In genomic region chr9:86572636-86573291, GRCm38 (mm10) we compare ENCODE assay signal across 8 mouse cellular contexts. TPM values are rescaled to one million over a fixed set of nuclear protein-coding genes. Genes with fewer than 3 reads are reported as not detected.
DNase-seq lines count a peak whose midpoint lies in the region; ATAC-seq and TF ChIP-seq lines count a peak whose summit lies in the region.

No protein-coding gene starts in this region.

- H3K9me3 ChIP-seq in heart, embryonic 12.5 days (replicated peaks) = no peaks in the 10 kb centered on the region
- no peaks in the 10 kb centered on the region for H3K9me3 ChIP-seq in kidney, embryonic 16.5 days (ENCODE audit: low read length)

- no peak overlapping the region for H3K27ac ChIP-seq in bone marrow, adult 2 months (ENCODE audit: control insufficient read depth, insufficient read depth, low read depth, low read length, poor library complexity)
- H3K27ac ChIP-seq in heart, embryonic 12.5 days (ENCODE audit: poor library complexity, severe bottlenecking) = no peak overlapping the region
- no peak overlapping the region for H3K27ac ChIP-seq in kidney, embryonic 16.5 days (ENCODE audit: low read length)
- H3K27ac ChIP-seq in liver, adult 2 months (replicated peaks; ENCODE audit: insufficient read depth, low read depth, low read length) = no peak overlapping the region

- peak overlapping the region; percentile 74 for H3K9ac ChIP-seq in heart, embryonic 12.5 days
- H3K9ac ChIP-seq in kidney, embryonic 16.5 days (replicated peaks; ENCODE audit: low read length) = peak overlapping the region; percentile 70; the same call in 1 of the 2 replicates
- no peak overlapping the region for H3K9ac ChIP-seq in liver, adult 2 months (ENCODE audit: low read depth, low read length)

- TF ChIP-seq CTCF in C2C12 (IDR thresholded peaks at IDR 0.05; ENCODE audit: control insufficient read depth, insufficient read depth, insufficient read length) = peak; percentile 18
- TF ChIP-seq CTCF in bone marrow, adult 2 months (IDR thresholded peaks at IDR 0.05; ENCODE audit: control insufficient read depth, insufficient read depth, low read length) = peak; percentile 87
- peak; percentile 71 for TF ChIP-seq CTCF in liver, adult 2 months (IDR thresholded peaks at IDR 0.05; ENCODE audit: low read depth, low read length)

- H3K79me2 ChIP-seq in C2C12 (ENCODE audit: control insufficient read depth, insufficient read depth) = no peaks in the 10 kb centered on the region
- no peaks in the 10 kb centered on the region for H3K79me2 ChIP-seq in liver, adult 2 months (ENCODE audit: control insufficient read depth, insufficient read depth, low read length)

- WGBS in bone marrow, adult 2 months = 3% methylated on average over 13 of the region's 13 CpGs
- 12% methylated on average over 13 of the region's 13 CpGs for WGBS in heart, embryonic 12.5 days
- 8% methylated on average over 13 of the region's 13 CpGs for whole genome bisulfite sequencing in kidney, embryonic 16.5 days
- 33% methylated on average over 13 of the region's 13 CpGs for WGBS in liver, adult 2 months

- H3ac ChIP-seq in C2C12 (ENCODE audit: control insufficient read depth, insufficient read length, low read depth) = no peak overlapping the region

- no peak overlapping the region for H3K4me3 ChIP-seq in C2C12 (ENCODE audit: insufficient read depth, poor library complexity, severe bottlenecking)
- H3K4me3 ChIP-seq in bone marrow, adult 2 months (replicated peaks; ENCODE audit: control insufficient read depth, low read depth, low read length) = peak overlapping the region; percentile 70
- H3K4me3 ChIP-seq in heart, embryonic 12.5 days = peak overlapping the region; percentile 79
- peak overlapping the region; percentile 87 for H3K4me3 ChIP-seq in kidney, embryonic 16.5 days (ENCODE audit: low read length)
- no peak overlapping the region for H3K4me3 ChIP-seq in liver, adult 2 months (ENCODE audit: insufficient read depth, low read depth, low read length)

- no peak for TF ChIP-seq POLR2A in bone marrow, adult 2 months (IDR thresholded peaks at IDR 0.05; ENCODE audit: borderline replicate concordance, control insufficient read depth, low read depth, low read length)
- TF ChIP-seq POLR2A in liver, adult 2 months (IDR thresholded peaks at IDR 0.05; ENCODE audit: extremely low read depth, insufficient read depth, low read length) = no peak

- peak; percentile 69 for ATAC-seq in erythroblast, adult 5-6 weeks (replicated peaks; ENCODE audit: low FRiP score, poor library complexity, severe bottlenecking)
- ATAC-seq in heart, embryonic 12.5 days (ENCODE audit: insufficient number of reproducible peaks, low FRiP score) = no peak
- no peak for ATAC-seq in kidney, embryonic 16.5 days (ENCODE audit: low FRiP score, low TSS enrichment)
- peak; percentile 59 for ATAC-seq in monocyte, adult 5-6 weeks (replicated peaks; ENCODE audit: insufficient number of reproducible peaks, low FRiP score, low TSS enrichment, poor library complexity, severe bottlenecking)

- peaks cover 1% of the 10 kb centered on the region; the same call in 1 of the 2 replicates for H3K4me1 ChIP-seq in bone marrow, adult 2 months (ENCODE audit: control insufficient read depth, insufficient read depth, low read length)
- peaks cover 17% of the 10 kb centered on the region for H3K4me1 ChIP-seq in heart, embryonic 12.5 days (replicated peaks)
- peaks cover 9% of the 10 kb centered on the region for H3K4me1 ChIP-seq in kidney, embryonic 16.5 days (ENCODE audit: insufficient read depth, low read length)
- peaks cover 10% of the 10 kb centered on the region; the same call in 1 of the 2 replicates for H3K4me1 ChIP-seq in liver, adult 2 months (ENCODE audit: control insufficient read depth, insufficient read depth, low read length)

- H3K36me3 ChIP-seq in C2C12 (ENCODE audit: control insufficient read depth, insufficient read depth) = peaks cover 16% of the 10 kb centered on the region
- H3K36me3 ChIP-seq in heart, embryonic 12.5 days = peaks cover 22% of the 10 kb centered on the region
- peaks cover 7% of the 10 kb centered on the region; the same call in 1 of the 2 replicates for H3K36me3 ChIP-seq in kidney, embryonic 16.5 days (ENCODE audit: insufficient read depth, low read length)
- H3K36me3 ChIP-seq in liver, adult 2 months (ENCODE audit: control insufficient read depth, insufficient read depth, low read length) = peaks cover 34% of the 10 kb centered on the region

- peak overlapping the region; percentile 94 for H3K4me2 ChIP-seq in heart, embryonic 12.5 days
- H3K4me2 ChIP-seq in kidney, embryonic 16.5 days (replicated peaks; ENCODE audit: low read depth, low read length) = peak overlapping the region; percentile 93

- DNase-seq in liver, adult 2 months (ENCODE audit: extremely low read depth, low read depth, low spot score) = peak; percentile 69
- peak; percentile 76 to 81 for DNase-seq in spleen, postnatal 36 days (ENCODE audit: low spot score in 2 of 2)

- no peaks in the 10 kb centered on the region for H3K27me3 ChIP-seq in C2C12 (ENCODE audit: control insufficient read depth, insufficient read depth, insufficient read length)
- no peaks in the 10 kb centered on the region for H3K27me3 ChIP-seq in heart, embryonic 12.5 days (replicated peaks)
- H3K27me3 ChIP-seq in kidney, embryonic 16.5 days (ENCODE audit: insufficient read depth, low read length) = no peaks in the 10 kb centered on the region
- no peaks in the 10 kb centered on the region for H3K27me3 ChIP-seq in liver, adult 2 months (ENCODE audit: control insufficient read depth, insufficient read depth, low read length)

- peaks cover 5% of the 10 kb centered on the region for H3K79me3 ChIP-seq in C2C12 (ENCODE audit: low read depth)

TF ChIP-seq in C2C12, 6 proteins besides CTCF, POLR2A, EP300 and RAD21:
- TF ChIP-seq CEBPB (IDR thresholded peaks at IDR 0.05; ENCODE audit: low read depth) (no peak), MYOG (IDR thresholded peaks at IDR 0.05; ENCODE audit: control insufficient read depth, extremely low read depth, insufficient read length) (no peak), MYOD1 (IDR thresholded peaks at IDR 0.05; ENCODE audit: control insufficient read depth, insufficient read length, low read depth) (no peak), MAX (IDR thresholded peaks at IDR 0.05) (no peak), FOSL1 (IDR thresholded peaks at IDR 0.05; ENCODE audit: insufficient read depth, low read length, poor library complexity, severe bottlenecking) (no peak), USF1 (IDR thresholded peaks at IDR 0.05; ENCODE audit: low read depth) (no peak)

RNA-seq across cellular contexts. Expression of gene Rwdd2a, which starts 1.0 kb away (rescaled TPM):
- polyA plus RNA-seq in C2C12 (2012; fragmentation: generic; extraction: Trizol) = 0.80 TPM
- polyA plus RNA-seq in bone marrow, adult 2 months (2011; ENCODE audit: insufficient read depth, insufficient read length, low replicate concordance, missing spikeins) = not detected in 2 replicates
- not detected in 2 replicates for total RNA-seq in erythroblast, adult 5-6 weeks (2015; ENCODE audit: low replicate concordance)
- total RNA-seq in erythroblast, adult 5-6 weeks (2017; ENCODE audit: low replicate concordance) = 0.34 and 1.3 TPM in 2 replicates
- 4.0 and 4.4 TPM in 2 replicates for polyA plus RNA-seq in heart, embryonic 12.5 days (2016; fragmentation: Nextera tagmentation; extraction: Ambion mirVana)
- polyA plus RNA-seq in kidney, embryonic 16.5 days (2015; fragmentation: Nextera tagmentation; extraction: Ambion mirVana) = 3.8 and 4.4 TPM in 2 replicates
- total RNA-seq in liver, adult 2 months (2014; rRNA removed) = 0.20 TPM in 1 of 2 replicates, not detected in the other
- polyA plus RNA-seq in liver, adult 2 months (2012; rRNA removed) = 0.11 TPM in 1 of 2 replicates, not detected in the other
- 3.9 to 5.5 TPM (median 4.3 TPM) in 3 replicates for total RNA-seq in monocyte, adult 5-6 weeks (2017)

RNA-seq across cellular contexts. Expression of gene Pgm3, which starts 1.1 kb away (rescaled TPM):
- polyA plus RNA-seq in C2C12 (2012; fragmentation: generic; extraction: Trizol) = 8.9 TPM
- 0.95 and 13.4 TPM in 2 replicates for polyA plus RNA-seq in bone marrow, adult 2 months (2011; ENCODE audit: insufficient read depth, insufficient read length, low replicate concordance, missing spikeins)
- 5.8 and 7.3 TPM in 2 replicates for total RNA-seq in erythroblast, adult 5-6 weeks (2015; ENCODE audit: low replicate concordance)
- total RNA-seq in erythroblast, adult 5-6 weeks (2017; ENCODE audit: low replicate concordance) = 1.8 and 2.7 TPM in 2 replicates
- 25.2 and 25.7 TPM in 2 replicates for polyA plus RNA-seq in heart, embryonic 12.5 days (2016; fragmentation: Nextera tagmentation; extraction: Ambion mirVana)
- 39.3 and 42.7 TPM in 2 replicates for polyA plus RNA-seq in kidney, embryonic 16.5 days (2015; fragmentation: Nextera tagmentation; extraction: Ambion mirVana)
- 13.3 and 16.5 TPM in 2 replicates for total RNA-seq in liver, adult 2 months (2014; rRNA removed)
- polyA plus RNA-seq in liver, adult 2 months (2012; rRNA removed) = 3.7 TPM in 2 replicates
- 12.2 to 14.3 TPM (median 13.7 TPM) in 3 replicates for total RNA-seq in monocyte, adult 5-6 weeks (2017)

Comparison
In these comparisons a context has a peak if more than half of its experiments do, and no peak if none do; other contexts are left out.
1. H3K4me3 ChIP-seq: peak in bone marrow, adult 2 months (single experiment), heart, embryonic 12.5 days (single experiment) and kidney, embryonic 16.5 days (single experiment); none in C2C12 (single experiment) and liver, adult 2 months (single experiment).
2. CTCF ChIP-seq: peak in every context shown above with its lines; median percentile 87 in bone marrow, adult 2 months; 71 in liver, adult 2 months; 18 in C2C12.
3. ATAC-seq: peak in erythroblast, adult 5-6 weeks (single experiment) and monocyte, adult 5-6 weeks (single experiment); none in heart, embryonic 12.5 days (single experiment) and kidney, embryonic 16.5 days (single experiment).